29 mouse cellular contexts compared by ENCODE assay signal in genomic region chr6:28963178-28963577, GRCm38 (mm10).
DNase-seq lines count a peak whose midpoint lies in the region; ATAC-seq and TF ChIP-seq lines count a peak whose summit lies in the region.
"Had no signal": no experiment of that assay in that cellular context is flagged by ENCODE, and none has a peak within 500 bp of the region (broad histone marks: within the 10 kb centered on the region; RNA-seq: fewer than 3 reads in every experiment).

No protein-coding gene starts in this region.

- 59% methylated on average over 5 of the region's 5 CpGs for WGBS in forebrain, embryonic 11.5 days
- 45% methylated on average over 5 of the region's 5 CpGs for WGBS in forebrain, embryonic 13.5 days
- 23% methylated on average over 5 of the region's 5 CpGs for WGBS in kidney, embryonic 15.5 days
- 62% methylated on average over 5 of the region's 5 CpGs for WGBS in liver, postnatal 0 days (ENCODE audit: insufficient replicate concordance)
- 67% methylated on average over 5 of the region's 5 CpGs for WGBS in liver, embryonic 11.5 days

- DNase-seq in forebrain, embryonic 11.5 days (ENCODE audit: low spot score): peak; percentile 28
- no peak for DNase-seq in kidney, adult 9 months
- peak; percentile 40 for DNase-seq in mesoderm, embryonic 11.5 days (ENCODE audit: low read depth, low spot score)
- DNase-seq in liver, postnatal 0 days: no peak
- no peak for DNase-seq in liver, embryonic 11.5 days (ENCODE audit: low spot score)
- DNase-seq: adrenal gland, postnatal 10 days; cerebellum, adult 9-10 months; cerebellum, postnatal 36 days; forebrain, postnatal 0 days; gastrocnemius, postnatal 10 days; heart, postnatal 10 days; kidney, postnatal 36 days; layer of hippocampus, postnatal 36 days; left cerebral cortex, postnatal 4 days; liver, embryonic 13.5 days; lung, adult 2 months; lung, postnatal 10 days; right cerebral cortex, postnatal 25 days; thymus, adult 18-20 months; thymus, postnatal 25 days had no signal

- no peak overlapping the region for H3K4me2 ChIP-seq in forebrain, embryonic 11.5 days (ENCODE audit: low read depth, low read length, severe bottlenecking)
- H3K4me2 ChIP-seq in forebrain, embryonic 13.5 days: no peak overlapping the region
- H3K4me2 ChIP-seq in kidney, embryonic 15.5 days: no peak overlapping the region
- no peak overlapping the region for H3K4me2 ChIP-seq in liver, postnatal 0 days (ENCODE audit: low read depth, low read length)
- no peak overlapping the region for H3K4me2 ChIP-seq in liver, embryonic 11.5 days
- H3K4me2 ChIP-seq: embryonic facial prominence, embryonic 13.5 days; heart, embryonic 13.5 days; liver, embryonic 13.5 days; midbrain, embryonic 15.5 days had no signal

- no peak for TF ChIP-seq CTCF in liver, postnatal 0 days (IDR thresholded peaks at IDR 0.05; ENCODE audit: low read depth)

- no peak overlapping the region for H3K4me3 ChIP-seq in forebrain, embryonic 11.5 days (ENCODE audit: low read depth, low read length)
- no peak overlapping the region for H3K4me3 ChIP-seq in forebrain, embryonic 13.5 days
- H3K4me3 ChIP-seq in kidney, embryonic 15.5 days (replicated peaks): no peak overlapping the region
- H3K4me3 ChIP-seq in liver, postnatal 0 days (ENCODE audit: low read depth, low read length): no peak overlapping the region
- H3K4me3 ChIP-seq in liver, embryonic 11.5 days (ENCODE audit: low read depth, low read length): no peak overlapping the region
- H3K4me3 ChIP-seq: embryonic facial prominence, embryonic 13.5 days; forebrain, embryonic 10.5 days; heart, embryonic 13.5 days; liver, embryonic 13.5 days; midbrain, embryonic 10.5 days; midbrain, embryonic 15.5 days had no signal

- H3K27ac ChIP-seq in forebrain, embryonic 11.5 days (ENCODE audit: low read depth, low read length): no peak overlapping the region
- H3K27ac ChIP-seq in forebrain, embryonic 13.5 days: no peak overlapping the region
- no peak overlapping the region for H3K27ac ChIP-seq in kidney, embryonic 15.5 days
- H3K27ac ChIP-seq in liver, postnatal 0 days (ENCODE audit: low read depth): no peak overlapping the region
- no peak overlapping the region for H3K27ac ChIP-seq in liver, embryonic 11.5 days (ENCODE audit: low read depth, low read length)
- H3K27ac ChIP-seq: embryonic facial prominence, embryonic 13.5 days; forebrain, embryonic 10.5 days; heart, embryonic 13.5 days; liver, embryonic 13.5 days; midbrain, embryonic 10.5 days; midbrain, embryonic 15.5 days had no signal

- no peaks in the 10 kb centered on the region for H3K36me3 ChIP-seq in forebrain, embryonic 11.5 days (ENCODE audit: control insufficient read depth, insufficient read depth, low read length)
- no peaks in the 10 kb centered on the region for H3K36me3 ChIP-seq in forebrain, embryonic 13.5 days (ENCODE audit: poor library complexity, severe bottlenecking)
- no peaks in the 10 kb centered on the region for H3K36me3 ChIP-seq in kidney, embryonic 15.5 days
- no peaks in the 10 kb centered on the region for H3K36me3 ChIP-seq in liver, postnatal 0 days (replicated peaks; ENCODE audit: insufficient read depth, low read length)
- no peaks in the 10 kb centered on the region for H3K36me3 ChIP-seq in liver, embryonic 11.5 days (ENCODE audit: control insufficient read depth, insufficient read depth, low read length)
- H3K36me3 ChIP-seq: embryonic facial prominence, embryonic 13.5 days; forebrain, embryonic 10.5 days; G1E; heart, embryonic 13.5 days; liver, embryonic 13.5 days; midbrain, embryonic 10.5 days; midbrain, embryonic 15.5 days had no signal

- no peaks in the 10 kb centered on the region for H3K27me3 ChIP-seq in forebrain, embryonic 11.5 days (ENCODE audit: control insufficient read depth, insufficient read depth, low read length)
- no peaks in the 10 kb centered on the region for H3K27me3 ChIP-seq in forebrain, embryonic 13.5 days
- H3K27me3 ChIP-seq in kidney, embryonic 15.5 days: 0 out of 2 replicates have a peak, but pooled peaks cover 7% of the 10 kb centered on the region
- no peaks in the 10 kb centered on the region for H3K27me3 ChIP-seq in liver, postnatal 0 days (ENCODE audit: insufficient read depth, low read length)
- H3K27me3 ChIP-seq in liver, embryonic 11.5 days (replicated peaks; ENCODE audit: control insufficient read depth, insufficient read depth, low read length): no peaks in the 10 kb centered on the region
- H3K27me3 ChIP-seq: embryonic facial prominence, embryonic 13.5 days; liver, embryonic 13.5 days; midbrain, embryonic 15.5 days had no signal

- H3K4me1 ChIP-seq in forebrain, embryonic 11.5 days (replicated peaks; ENCODE audit: control insufficient read depth, insufficient read depth, low read length): no peaks in the 10 kb centered on the region
- H3K4me1 ChIP-seq in forebrain, embryonic 13.5 days: 0 out of 2 replicates have a peak, but pooled peaks cover 4% of the 10 kb centered on the region
- 0 out of 2 replicates have a peak, but pooled peaks cover 2% of the 10 kb centered on the region for H3K4me1 ChIP-seq in kidney, embryonic 15.5 days
- H3K4me1 ChIP-seq in liver, postnatal 0 days (ENCODE audit: insufficient read depth): no peaks in the 10 kb centered on the region
- H3K4me1 ChIP-seq in liver, embryonic 11.5 days (replicated peaks; ENCODE audit: control insufficient read depth, insufficient read depth, low read length): no peaks in the 10 kb centered on the region
- H3K4me1 ChIP-seq: embryonic facial prominence, embryonic 13.5 days; heart, embryonic 13.5 days; liver, embryonic 13.5 days; midbrain, embryonic 10.5 days; midbrain, embryonic 15.5 days had no signal

- H3K9ac ChIP-seq in forebrain, embryonic 11.5 days (ENCODE audit: low read length): no peak overlapping the region
- no peak overlapping the region for H3K9ac ChIP-seq in forebrain, embryonic 13.5 days
- no peak overlapping the region for H3K9ac ChIP-seq in kidney, embryonic 15.5 days
- no peak overlapping the region for H3K9ac ChIP-seq in liver, postnatal 0 days (replicated peaks)
- H3K9ac ChIP-seq in liver, embryonic 11.5 days (ENCODE audit: low read depth, low read length): no peak overlapping the region
- H3K9ac ChIP-seq: embryonic facial prominence, embryonic 13.5 days; forebrain, postnatal 0 days; heart, embryonic 13.5 days; liver, embryonic 13.5 days; midbrain, embryonic 15.5 days had no signal

- TF ChIP-seq EP300 in liver, postnatal 0 days (IDR thresholded peaks at IDR 0.05; ENCODE audit: low read depth): no peak

- no peaks in the 10 kb centered on the region for H3K9me3 ChIP-seq in forebrain, embryonic 11.5 days (ENCODE audit: control insufficient read depth, low read length)
- no peaks in the 10 kb centered on the region for H3K9me3 ChIP-seq in forebrain, embryonic 13.5 days (replicated peaks)
- H3K9me3 ChIP-seq in kidney, embryonic 15.5 days (replicated peaks): no peaks in the 10 kb centered on the region
- H3K9me3 ChIP-seq in liver, postnatal 0 days (ENCODE audit: low read length): no peaks in the 10 kb centered on the region
- no peaks in the 10 kb centered on the region for H3K9me3 ChIP-seq in liver, embryonic 11.5 days (ENCODE audit: control insufficient read depth, low read length)
- H3K9me3 ChIP-seq: embryonic facial prominence, embryonic 13.5 days; forebrain, embryonic 10.5 days; G1E; heart, embryonic 13.5 days; liver, embryonic 13.5 days; midbrain, embryonic 10.5 days; midbrain, embryonic 15.5 days had no signal

- ATAC-seq in forebrain, embryonic 11.5 days (replicated peaks; ENCODE audit: low FRiP score): no peak
- no peak for ATAC-seq in forebrain, embryonic 13.5 days
- peak; percentile 49; the same call in 1 of the 2 replicates for ATAC-seq in kidney, embryonic 15.5 days (replicated peaks; ENCODE audit: low FRiP score)
- no peak for ATAC-seq in liver, postnatal 0 days
- no peak for ATAC-seq in liver, embryonic 11.5 days (replicated peaks; ENCODE audit: low FRiP score)
- ATAC-seq: forebrain, postnatal 0 days; intestine, embryonic 16.5 days; midbrain, embryonic 15.5 days had no signal

Comparison
In these comparisons a context has a peak if more than half of its experiments do, and no peak if none do; other contexts are left out.
1. DNase-seq: peak in forebrain, embryonic 11.5 days (single experiment) and mesoderm, embryonic 11.5 days (single experiment); none in kidney, adult 9 months (single experiment), liver, postnatal 0 days (single experiment) and liver, embryonic 11.5 days (single experiment).